Mouse (Mus musculus): ENCODE results near the gene Gpatch11.
"Not testable (repeated sequence)": the region's sequence is repeated elsewhere in the genome, so short reads cannot be mapped to it uniquely, and the experiment has no call there.

Gene Gpatch11

DNA sequence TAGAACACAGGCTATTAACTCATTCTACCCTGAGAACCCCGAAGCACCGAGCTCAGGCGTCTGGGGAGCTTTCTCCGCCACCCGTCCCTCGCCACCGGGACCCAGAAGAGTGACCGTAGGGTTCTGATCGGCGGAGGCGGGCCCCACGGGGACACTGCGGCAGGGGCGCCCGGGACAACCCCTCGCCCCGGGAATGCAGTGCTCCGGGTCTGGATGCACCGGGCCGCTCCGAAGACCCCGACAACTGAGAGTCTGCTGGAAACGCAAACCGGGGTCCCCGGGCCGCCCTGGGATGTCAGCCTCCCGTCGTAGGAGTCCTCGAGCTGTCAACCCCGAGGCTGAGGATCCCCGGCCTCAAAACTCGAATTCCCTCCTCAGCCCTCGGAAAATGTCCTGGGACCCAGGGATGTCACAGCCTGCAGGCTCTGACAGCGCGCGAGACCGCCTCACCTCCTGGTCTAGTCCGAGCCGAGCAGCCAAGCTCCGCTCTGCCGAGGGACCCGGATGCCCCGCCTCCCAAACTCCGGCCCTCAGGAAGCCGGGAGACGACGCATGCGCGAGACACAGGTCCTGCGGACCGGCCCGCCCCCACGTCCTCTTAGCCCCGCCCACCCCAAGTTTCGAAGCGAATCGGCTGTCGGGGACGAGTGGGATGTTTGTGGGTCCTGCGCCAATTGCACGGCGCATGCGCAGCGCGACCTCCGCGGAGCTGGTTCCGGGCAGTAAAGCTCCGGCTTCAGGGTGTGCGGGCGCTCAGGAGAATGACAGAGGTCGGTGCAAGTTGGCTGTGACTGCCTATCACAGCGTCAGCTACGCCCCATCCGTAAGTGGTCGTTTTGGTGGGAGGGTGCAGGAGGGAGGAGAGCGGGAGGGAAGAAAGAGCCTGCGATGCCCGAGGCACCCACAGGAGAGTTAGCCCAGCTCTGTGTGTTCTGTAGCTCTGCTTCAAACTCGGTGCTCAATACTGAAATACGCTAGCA lies at the start of gene Gpatch11, which contains the start of gene Heatr5b:
TSS of gene Gpatch11 (plus strand) at position 712 of the 980 bp plus-strand sequence.
TSS of gene Heatr5b (minus strand) at position 509 of the 980 bp plus-strand sequence.
- DNase-seq = peak; percentile 99

DNA sequence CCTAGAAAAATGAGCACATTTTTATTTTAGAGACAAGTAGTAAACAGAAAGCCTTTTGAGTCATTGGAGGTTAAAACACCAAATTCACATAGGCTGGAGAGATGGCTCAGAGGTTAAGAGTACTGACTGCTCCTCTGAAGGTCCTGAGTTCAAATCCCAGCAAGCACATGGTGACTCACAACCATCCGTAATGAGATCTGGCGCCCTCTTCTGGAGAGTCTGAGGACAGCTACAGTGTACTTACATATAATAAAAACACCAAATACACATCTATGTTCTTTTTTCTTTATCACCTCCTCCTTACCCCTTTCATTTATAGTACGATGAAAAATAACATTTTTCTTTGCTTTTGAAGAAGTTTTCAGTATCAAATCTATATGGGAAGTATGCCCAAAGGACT lies 47.1 kb upstream of the Gpatch11 start:
- not testable (repeated sequence) for DNase-seq

DNA sequence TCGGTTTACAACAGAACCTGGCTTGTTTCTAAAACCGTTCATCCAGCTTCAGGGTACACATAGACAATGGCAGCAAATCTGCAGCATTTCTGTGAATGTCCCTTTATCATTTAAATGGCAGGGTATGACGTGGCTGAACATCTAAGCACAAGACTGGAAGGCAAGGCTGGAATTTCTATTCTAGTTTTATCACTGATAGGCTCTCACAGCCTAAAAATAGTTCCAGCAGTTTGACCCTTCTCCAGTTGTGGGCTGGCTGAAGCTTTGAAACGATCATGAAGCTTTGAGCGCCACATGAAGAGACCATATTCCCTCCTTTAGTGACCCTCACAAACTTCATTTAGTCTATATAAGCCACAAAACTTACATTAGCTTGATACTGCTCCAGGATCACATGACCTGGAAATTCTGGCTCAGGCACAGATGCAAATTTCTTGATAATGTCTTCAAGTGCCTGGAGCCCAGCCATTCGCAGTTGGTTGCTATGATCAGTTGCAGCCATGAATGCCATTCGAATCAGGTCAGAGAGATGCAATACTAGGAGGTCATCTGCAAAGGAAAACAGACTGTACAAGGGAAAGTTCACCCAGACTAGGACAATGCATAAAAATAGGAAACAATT lies 44.2 kb upstream of the Gpatch11 start:
- DNase-seq = no peak

DNA sequence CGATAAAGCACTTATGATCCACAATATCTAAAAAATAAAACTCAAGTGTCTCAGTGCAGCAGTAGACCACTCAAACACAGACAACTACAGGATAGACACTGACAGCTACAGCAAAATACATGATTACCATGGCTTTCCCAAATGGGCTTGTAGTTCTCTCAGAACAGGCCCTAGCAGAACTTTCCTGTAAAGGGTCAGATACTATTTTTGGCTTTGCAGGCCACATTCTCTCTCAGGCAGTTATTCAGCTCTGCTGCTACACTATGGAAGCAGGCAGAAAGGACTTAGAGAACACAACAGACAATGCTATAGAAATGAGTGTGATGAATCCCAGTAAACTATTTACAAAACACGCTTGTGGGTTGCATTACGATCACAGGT lies 43.7 kb upstream of the Gpatch11 start:
- no peak for DNase-seq

DNA sequence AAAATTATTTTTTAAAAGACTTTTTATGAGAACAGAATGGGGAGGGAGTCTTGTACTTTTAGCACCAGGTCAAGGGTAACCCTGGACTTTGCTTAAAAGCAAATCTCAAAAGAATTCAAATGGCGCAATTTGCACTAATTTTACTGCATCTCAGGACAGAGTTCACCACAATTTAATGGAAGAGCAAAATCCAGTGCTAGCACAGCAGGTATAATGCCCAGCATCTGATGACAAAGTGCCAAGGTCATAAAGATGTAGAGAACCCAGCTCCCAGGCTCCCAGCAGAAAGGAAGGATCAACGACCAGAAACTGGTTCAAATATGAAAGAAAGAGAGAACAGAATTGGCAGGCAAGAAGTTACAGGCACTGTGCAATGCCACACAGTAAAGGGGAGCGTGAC lies 43.2 kb upstream of the Gpatch11 start:
- no peak for DNase-seq

DNA sequence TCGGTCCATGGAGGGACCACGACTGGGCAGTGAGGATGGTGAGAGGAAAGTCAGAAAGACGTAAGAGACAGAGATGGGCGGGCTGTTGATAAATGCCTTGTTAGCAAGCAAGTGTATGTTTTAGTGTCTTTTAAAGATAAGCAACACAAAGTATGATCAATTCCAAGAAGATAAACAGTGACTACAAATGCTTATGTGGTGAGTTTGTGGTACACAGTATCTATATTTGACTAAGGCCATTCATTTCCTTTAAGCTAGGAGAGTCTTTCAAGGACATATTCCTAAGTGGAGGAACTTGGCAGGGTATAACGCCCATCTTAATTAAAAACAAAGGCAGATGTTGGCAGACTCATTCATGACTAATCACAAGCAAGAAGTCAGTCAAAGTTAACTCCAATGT lies 41.0 kb upstream of the Gpatch11 start:
- DNase-seq = no peak

DNA sequence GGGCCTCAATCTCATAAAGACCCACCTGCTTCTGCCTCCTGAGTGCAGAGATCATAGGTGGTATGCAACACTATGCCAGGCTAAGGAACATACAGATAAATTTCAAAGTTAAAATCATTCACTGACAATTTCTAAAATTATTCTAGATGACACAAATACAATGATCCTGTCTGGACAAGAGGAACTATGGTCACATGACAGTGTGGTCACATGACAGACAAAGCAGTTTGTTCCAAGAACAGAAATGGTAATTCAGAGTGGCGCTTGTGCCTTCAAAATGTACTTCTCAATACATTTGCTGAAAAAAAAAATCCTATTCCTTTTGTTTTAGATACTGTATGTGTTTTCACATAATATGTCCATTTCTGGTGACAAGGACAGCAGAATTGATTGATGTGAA lies 38.1 kb upstream of the Gpatch11 start:
- no peak for DNase-seq

DNA sequence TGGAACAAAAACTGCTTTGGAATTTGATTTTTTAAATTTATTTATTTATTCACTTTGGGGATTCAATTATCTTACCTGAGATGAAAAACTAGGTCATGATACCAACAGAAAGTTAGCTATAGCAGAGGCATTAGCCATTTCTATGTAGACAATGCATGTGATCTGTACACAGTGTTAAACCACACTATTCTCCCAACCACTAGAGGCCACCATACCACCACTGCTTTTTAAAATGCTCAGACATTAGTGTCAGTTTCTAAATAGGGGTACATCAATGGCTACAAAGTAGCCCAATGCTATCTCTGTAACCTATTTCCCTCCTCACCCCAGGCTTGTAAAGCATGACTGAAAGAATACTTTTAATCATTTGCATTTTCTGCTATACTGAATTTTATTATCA lies 26.3 kb upstream of the Gpatch11 start:
- no peak for DNase-seq

DNA sequence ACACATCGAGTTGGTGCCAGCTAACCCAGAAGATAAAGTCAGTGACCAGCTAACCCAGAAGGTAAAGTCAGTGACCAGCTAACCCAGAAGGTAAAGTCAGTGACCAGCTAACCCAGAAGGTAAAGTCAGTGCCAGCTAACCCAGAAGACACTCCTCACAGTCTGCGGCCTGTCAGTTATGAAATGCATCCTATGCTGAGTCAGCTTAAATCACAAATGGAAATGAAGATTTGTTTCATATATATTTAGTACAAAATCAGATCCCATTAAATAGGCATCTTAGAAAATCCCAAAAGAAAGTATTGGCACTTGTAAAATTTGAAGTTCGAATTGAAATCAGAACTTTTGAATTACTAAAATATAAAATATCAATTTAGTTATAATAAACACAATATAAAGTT lies 25.8 kb upstream of the Gpatch11 start:
- DNase-seq = no peak

DNA sequence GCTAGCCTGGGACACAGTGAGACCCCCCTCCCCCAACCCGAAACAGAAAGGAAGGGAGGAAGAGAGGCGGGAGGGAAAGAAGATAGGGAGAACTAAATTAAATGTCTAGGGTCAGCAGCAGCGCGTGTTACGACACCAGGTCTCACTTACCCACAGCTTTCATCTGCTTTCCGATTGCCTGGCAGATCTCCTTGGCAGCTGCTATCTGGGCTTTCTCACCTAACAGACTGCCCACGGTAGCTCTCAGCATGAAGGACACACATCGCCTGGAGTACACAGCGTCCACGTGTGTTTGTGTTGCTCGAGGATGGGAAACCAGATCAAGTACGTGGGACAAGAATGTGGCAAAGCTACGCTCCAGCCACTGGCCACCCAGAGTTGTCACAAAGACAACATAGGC lies 11.0 kb upstream of the Gpatch11 start:
- no peak for DNase-seq

DNA sequence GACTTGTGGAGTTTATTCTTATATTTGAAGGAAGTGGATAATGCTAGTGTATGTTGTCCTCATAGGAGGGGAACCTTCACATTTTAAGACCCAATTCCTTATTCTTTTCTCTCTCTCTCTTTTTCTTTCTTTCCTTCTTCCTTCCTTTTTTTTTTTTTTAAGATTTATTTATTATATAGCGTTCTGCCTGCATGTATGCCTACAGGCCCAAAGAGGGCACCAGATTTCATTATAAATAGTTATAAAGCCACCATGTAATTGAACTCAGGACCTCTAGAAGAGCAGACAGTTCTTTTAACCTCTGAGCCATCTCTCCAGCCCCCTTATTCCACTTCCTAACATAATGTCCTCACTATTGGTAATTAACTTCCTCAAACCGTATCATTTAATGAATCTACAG lies 689 bp downstream of the Gpatch11 start:
- DNase-seq = no peak

DNA sequence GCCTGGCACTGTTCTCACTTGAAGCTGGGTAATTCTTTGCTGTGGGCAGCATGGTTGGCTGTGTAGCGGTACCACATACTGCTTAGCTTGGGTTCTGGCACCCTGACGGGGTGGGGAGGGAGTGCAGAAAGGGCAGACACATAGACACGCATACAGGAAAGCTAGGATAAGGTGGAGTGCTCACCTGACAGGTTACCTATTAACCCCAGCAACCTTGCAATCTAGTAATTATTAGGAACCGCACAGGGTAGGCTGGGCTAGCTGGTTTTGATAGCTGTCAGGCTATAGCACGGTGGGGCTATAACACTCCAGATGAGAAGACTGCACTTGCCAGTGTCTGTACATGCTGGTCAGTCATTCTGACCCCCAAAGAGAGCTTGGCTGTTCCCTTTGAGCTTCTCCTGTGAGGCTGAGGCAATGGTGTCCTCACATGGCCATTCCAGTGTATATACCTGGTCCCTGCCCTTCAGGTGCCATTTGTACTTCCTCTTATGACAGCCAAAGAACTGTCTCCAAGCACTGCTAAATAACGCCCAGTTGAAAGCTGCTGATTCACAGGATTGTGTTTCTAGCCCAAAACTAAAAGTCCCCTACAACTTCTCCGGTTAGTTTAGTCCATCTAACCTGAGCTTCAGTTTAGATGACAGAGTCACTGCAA lies 7.0 kb downstream of the Gpatch11 start:
- DNase-seq = no peak

DNA sequence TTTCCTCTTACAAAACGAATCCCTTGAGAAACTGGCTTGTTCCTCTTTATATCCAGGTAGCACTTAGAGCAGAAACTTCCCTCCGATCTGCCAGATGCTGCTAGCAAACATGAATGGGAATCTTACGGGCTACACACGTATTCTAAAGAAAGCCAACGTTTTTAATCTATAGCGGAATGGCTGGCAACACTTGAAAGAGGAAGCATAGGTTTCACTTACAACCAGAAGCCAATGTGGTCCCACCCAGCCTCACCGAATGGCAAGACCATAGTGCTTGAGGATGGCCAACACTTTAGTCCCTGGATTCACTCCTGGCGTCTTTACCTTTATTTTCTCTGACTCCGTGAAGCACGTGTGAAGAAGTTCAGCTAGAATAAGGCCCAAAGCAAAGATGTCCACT lies 20.9 kb downstream of the Gpatch11 start:
- DNase-seq = no peak

DNA sequence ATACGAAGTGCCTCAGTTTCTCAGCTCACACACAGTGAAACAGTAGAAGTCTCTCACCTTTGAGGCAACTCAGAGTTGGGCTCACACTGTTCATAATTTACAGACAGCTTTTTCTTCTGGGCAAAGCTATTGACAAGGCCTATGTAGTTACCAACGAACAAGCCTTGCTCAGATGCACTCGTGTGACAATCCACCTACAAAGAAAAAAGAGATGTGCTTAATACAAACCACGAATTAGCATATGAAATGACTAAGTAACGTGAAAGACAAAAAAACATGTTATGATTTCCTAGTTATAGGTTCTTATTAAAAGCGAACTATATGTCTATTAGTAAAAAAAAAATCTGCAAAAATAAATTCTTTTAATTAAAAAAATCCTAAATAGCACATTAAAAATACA lies 38.5 kb downstream of the Gpatch11 start:
- no peak for DNase-seq

DNA sequence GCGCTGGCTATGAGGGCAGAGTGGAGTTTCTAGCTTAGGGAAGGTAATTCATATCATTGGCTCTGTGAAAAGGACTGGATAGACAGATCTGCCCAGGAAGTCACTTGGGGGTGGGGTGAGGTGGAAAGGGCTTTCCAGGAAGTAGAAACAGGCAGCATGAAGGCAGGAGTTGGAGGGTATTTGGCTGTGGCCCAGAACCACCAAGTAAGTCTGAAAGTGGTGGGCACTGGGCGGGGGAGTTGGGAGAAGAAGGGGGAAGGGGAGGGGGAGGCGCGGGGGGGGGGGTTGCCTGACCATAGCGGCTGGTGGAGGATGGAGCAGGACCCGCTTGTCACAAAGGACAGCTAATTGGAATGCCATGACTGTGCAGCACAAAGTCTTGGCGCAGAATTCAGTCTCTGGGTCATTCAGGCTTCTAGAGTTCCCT lies 46.5 kb downstream of the Gpatch11 start:
- DNase-seq = peak; percentile 2

DNA sequence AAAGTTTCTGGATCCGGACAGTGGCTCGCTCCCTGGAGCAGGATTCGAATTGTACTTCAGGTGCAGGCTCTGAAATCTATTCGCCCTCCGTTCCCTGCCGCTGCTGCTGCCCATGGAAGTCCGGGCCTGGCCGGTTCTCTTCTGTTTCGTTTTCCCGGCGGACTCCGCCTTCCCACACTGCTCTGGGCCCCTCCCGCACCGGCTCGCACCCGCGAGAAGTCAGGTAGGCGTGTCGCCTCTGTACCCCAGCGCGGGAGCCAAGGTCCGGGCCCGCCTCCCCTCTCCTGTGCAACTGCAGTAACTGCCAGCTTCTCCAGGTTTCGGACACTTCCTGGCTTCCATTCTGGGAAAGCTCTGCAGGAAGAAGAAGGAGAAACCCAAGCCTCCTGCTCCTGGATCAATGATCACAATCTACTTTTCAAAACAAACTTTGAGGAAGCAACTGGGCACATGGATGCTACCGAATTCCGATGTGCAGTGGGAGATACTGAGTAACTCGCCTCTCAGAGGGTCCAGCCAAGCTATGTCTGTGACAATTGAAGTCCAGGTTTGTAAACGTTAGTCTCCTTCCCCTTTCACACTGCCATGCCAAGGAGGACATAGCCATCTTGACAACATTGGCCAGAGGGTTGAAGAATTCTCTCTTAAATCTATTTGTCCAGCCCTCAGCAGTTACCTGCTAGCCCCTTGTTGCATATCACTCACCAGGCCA lies 47.2 kb downstream of the Gpatch11 start, which contains the start of gene Eif2ak2:
TSS of gene Eif2ak2 (minus strand) at position 173 of the 712 bp plus-strand sequence.
- DNase-seq = peak; percentile 84

DNA sequence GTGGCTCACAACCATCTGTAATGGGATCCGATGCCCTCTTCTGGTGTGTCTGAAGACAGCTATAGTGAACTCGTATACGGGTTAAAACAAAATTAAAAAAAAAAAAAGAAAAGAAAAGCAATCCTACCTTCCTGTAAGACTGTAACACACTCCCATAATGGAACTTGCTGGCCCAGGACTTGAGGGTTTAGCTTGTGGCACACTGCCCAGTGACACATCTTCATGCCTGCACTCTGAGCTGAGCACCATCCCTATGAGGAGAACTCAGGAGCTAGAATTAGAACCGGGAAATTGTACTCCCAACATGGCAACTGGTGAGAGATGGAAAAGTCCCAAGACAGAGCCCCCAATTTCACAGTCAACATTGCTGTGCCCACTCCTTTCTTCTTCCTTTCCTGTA lies 47.9 kb downstream of the Gpatch11 start:
- DNase-seq = no peak

DNA sequence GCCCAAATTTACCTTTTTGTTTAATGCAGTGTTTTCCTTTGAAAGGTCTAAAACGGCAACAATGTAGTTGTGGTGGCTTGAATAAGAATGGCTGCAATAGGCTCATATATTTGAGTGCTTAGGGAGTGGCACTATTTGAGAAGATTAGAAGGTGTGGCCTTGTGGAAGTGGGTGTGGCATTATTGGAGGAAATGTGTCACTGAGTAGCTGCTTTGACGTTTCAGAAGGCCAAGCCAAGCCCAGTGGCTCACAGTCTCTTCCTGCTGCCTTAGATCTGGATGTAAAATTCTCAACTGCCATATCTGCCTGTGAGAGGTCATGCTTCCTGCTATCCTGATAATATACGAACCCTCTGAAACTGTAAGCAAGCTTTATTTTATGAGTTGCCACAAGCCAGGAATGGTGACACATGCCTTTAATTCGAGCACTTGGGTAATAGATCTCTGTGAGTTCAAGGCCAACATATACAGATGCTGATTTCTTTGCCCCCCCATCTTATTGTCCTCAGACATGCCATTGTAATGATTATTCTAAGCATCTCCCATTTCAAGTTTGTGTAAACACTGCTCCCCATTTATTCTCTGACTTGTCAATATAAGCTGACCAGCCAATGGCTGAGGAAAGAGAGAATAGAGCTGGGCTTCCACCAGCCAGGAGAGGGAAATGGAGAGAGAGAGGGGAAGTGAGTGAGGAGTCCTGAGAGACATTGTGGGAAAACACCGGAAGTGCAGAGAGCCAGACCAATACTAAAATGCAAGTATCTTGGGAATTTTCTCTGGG lies 50.1 kb downstream of the Gpatch11 start:
- no peak for DNase-seq

DNA sequence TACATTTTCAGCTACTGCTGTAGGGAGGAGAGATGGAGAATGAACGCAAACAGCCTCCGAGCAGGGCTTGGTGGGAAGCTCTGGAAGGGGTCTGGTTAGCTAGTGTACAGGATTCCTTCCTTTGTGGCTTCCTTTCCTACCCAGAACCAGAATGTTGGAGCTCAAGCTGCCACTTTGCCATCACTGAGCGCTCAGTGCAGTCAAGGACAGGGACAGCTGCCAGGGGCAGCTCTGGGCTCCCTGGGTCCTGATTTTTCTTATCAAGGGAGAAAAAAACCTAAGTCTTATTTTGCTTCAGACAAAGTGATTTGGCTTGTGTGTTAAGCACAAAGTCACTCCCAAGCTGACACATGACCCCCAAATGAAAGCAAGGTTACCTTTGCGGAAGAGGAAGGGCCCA lies 53.2 kb downstream of the Gpatch11 start:
- DNase-seq = no peak

DNA sequence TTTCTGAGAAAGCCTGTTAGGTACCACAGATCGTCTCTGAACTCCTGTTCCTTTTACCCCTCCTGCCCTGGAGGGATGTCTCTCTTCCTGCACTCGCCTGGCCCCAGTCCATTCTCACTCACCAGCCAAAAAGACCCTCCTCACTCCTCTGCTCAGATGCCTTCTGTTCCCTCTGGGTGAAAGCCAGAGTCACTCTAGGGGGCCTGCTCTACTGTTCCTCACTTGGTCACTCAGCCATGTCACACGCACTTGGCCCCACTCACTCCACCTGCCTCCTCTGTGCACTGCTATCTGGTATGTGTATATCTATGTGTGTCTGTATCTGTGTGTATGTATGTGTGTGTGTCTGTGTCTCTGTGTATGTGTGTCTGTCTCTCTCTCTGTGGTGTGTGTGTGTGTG lies 53.8 kb downstream of the Gpatch11 start:
- DNase-seq = no peak

DNA sequence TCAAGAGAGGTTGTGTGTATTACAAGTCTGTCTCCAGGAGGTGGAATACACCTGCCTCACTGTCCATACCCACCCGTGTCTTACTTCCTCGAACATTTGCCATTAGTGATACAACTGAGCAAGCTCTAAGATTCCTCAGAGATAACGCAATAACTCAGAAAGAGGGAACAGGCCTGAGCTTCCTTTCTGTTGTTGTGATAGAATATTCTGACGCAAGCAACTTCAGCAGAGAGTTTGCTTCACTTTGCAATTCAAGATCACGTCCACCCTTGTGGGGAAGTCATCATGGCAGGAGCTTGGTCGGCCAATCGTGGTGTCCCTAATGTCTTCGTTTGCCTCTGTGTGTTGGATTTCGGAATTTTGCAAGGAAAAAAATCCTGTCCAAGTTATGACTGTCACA lies 55.7 kb downstream of the Gpatch11 start:
- no peak for DNase-seq

DNA sequence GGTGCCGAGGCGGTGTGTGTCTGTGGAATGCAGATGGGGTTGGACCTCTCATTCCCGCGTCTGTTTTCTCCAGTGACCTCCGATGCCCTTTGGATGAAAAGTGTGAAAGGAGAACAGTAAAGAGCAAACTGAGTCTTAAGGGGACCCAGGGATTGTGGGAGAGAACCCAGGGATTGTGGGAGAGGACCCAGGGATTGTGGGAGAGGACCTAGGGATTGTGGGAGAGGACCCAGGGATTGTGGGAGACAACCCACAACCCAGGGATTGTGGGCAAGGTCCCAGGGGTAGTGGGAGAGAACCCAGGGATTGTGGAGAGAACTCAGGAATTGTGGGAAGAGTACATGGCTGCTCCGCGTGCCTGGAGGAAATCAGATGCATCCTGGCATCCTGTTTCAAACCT lies 59.6 kb downstream of the Gpatch11 start:
- no peak for DNase-seq

Measured in lung, postnatal 14 days (tissue).